Mouse (Mus musculus) megakaryocyte, embryonic 14.5 days (primary cell): Measurements from ENCODE around the gene Pax8.

Experiments used
- FLI1 ChIP-seq: IDR thresholded peaks from 2 replicates; pipeline ENCODE4 v1.6.1; 2012; ENCODE audit warnings: low read length, inconsistent platforms, mixed read lengths
- GATA1 ChIP-seq: IDR thresholded peaks from 3 replicates; pipeline ENCODE4 v1.6.1; 2012; ENCODE audit warnings: mixed read lengths, low read length, inconsistent platforms, borderline replicate concordance

DNA sequence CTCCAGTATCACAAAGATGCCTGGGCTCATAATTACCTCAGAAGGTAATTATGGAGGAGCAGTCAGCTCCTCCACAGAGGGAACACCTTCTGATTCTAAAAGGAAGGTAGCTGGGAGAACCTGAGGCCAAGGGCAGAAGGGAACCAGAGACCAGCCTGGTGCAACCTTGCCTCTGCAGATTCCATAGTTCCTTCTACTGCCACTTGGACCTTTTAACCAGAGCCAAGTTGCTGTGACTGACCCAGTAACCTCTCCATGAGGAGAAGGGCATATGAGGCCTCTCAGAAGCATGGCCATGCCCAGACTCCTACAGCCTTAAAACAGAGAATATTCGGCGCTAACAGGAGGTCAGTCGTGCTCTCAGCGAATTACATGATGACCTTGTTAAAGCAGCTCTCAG is 57.8 kb downstream of the Pax8 start:
- TF ChIP-seq GATA1 (no peak), FLI1 (no peak)
